Mouse (Mus musculus) bone marrow macrophage, adult 2 months (primary cell): ENCODE measurements at regions not wholly inside any gene's neighbourhood (a gene's known extent, or its start where the extent isn't known, plus 50 kb on each side); places are given as distances from the start of the nearest gene placed in this dataset.

ENCODE experiments used
- CTCF ChIP-seq: IDR thresholded peaks from 2 replicates; pipeline ENCODE4 v1.5.1; 2012; ENCODE audit warnings: low read depth, mild to moderate bottlenecking, low read length, moderate library complexity
- POLR2A ChIP-seq: IDR thresholded peaks from 2 replicates; pipeline ENCODE4 v1.6.1; 2012; ENCODE audit warnings: mild to moderate bottlenecking, low read depth, low read length, borderline replicate concordance

DNA sequence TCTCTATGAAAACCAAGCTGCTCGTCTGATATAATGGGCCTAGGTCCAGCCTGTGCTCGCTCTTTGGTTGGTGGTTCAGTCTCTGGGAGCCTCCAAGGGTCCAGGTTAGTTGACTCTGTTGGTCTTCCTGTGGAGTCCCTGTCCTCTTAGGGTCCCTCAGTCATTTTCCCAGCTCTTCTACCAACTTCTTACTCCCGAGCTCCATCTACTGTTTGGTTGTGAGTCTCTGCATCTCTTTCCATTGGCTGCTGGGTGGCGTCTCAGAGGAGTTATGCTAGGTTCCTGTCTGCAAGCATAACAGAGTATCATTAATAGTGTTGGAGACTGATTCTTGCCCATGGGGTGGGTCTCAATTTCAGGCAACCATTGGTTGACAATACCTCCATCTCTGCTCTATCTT, 60.0 kb upstream of the Topaz1 start:
- TF ChIP-seq CTCF (no peak), POLR2A (no peak)
